8 mouse cellular contexts compared by ENCODE assay signal in the genomic region with DNA sequence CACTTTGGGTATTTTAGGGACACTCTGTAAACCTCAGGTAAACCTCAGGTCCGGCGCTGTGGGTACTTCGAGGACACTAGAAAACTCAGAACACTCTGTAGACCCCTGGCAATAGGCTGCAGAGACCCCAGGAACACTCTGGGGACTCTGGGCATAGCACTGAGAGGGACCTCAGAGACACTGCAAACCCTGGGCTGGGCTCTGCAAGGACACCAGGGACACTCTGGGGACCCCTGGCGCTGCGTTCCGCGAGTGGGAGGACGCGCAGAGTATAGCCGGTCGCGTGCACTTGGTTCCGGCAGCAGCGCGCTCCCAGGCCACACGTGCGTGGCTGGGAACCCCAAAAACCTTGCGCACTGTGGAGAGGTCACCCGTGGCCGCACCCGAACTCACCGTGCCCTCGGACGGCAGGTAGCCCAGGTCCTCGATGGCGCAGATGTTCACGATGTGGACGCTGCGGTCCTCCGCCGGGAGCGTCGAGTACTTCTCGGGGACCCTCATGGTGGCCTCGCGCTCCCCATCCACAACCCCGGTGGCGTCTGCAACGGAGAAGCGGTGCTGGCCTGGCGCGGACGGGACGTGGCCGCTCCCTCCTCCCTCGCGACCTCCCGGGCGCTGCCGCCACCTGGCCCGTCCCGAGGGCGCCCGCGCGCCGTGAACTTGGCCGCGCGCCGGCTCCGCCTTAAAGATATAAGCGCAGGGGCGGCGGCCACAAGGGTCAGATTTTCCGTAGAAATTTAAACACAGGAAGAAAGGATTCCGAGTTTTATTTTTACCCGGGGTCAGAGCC.
DNase-seq lines count a peak whose midpoint lies in the region; ATAC-seq lines count a peak whose summit lies in the region.

No protein-coding gene starts in this region.

- 8% methylated on average over 68 of the region's 68 CpGs for WGBS in heart, embryonic 13.5 days
- WGBS in midbrain, embryonic 14.5 days: 12% methylated on average over 68 of the region's 68 CpGs

- H3K4me1 ChIP-seq in heart, embryonic 13.5 days: peaks cover 12% of the 10 kb centered on the region; the same call in 1 of the 2 replicates
- H3K4me1 ChIP-seq in midbrain, embryonic 14.5 days (ENCODE audit: control insufficient read depth, insufficient read depth, low read length): peaks cover 10% of the 10 kb centered on the region; the same call in 1 of the 2 replicates

- H3K9ac ChIP-seq in heart, embryonic 13.5 days: peak overlapping the region; percentile 70
- H3K9ac ChIP-seq in midbrain, embryonic 14.5 days (replicated peaks; ENCODE audit: low read length): peak overlapping the region; percentile 26; the same call in 1 of the 2 replicates

- peak overlapping the region; percentile 84 for H3K4me2 ChIP-seq in heart, embryonic 13.5 days
- H3K4me2 ChIP-seq in midbrain, embryonic 14.5 days (ENCODE audit: low read length): peak overlapping the region; percentile 71

- peak overlapping the region; percentile 54 for H3K4me3 ChIP-seq in heart, embryonic 13.5 days
- peak overlapping the region; percentile 36 for H3K4me3 ChIP-seq in midbrain, embryonic 14.5 days (replicated peaks; ENCODE audit: low read depth, low read length)

- H3K9me3 ChIP-seq in heart, embryonic 13.5 days: no peaks in the 10 kb centered on the region
- H3K9me3 ChIP-seq in midbrain, embryonic 14.5 days (ENCODE audit: control insufficient read depth, low read length): no peaks in the 10 kb centered on the region

- no peaks in the 10 kb centered on the region for H3K36me3 ChIP-seq in heart, embryonic 13.5 days
- no peaks in the 10 kb centered on the region for H3K36me3 ChIP-seq in midbrain, embryonic 14.5 days (ENCODE audit: control insufficient read depth, insufficient read depth, low read length)

- H3K27ac ChIP-seq in heart, embryonic 13.5 days (replicated peaks): no peak overlapping the region
- no peak overlapping the region for H3K27ac ChIP-seq in midbrain, embryonic 14.5 days (replicated peaks; ENCODE audit: low read depth, low read length)

- DNase-seq in heart, adult 18-20 months: peak; percentile 33 to 42
- DNase-seq in heart, adult 11 months: no peak
- DNase-seq in adrenal gland, postnatal 14 days: peak; percentile 57
- DNase-seq in kidney, postnatal 4 days: peak; percentile 65 to 74
- DNase-seq in midbrain, embryonic 14.5 days: peak; percentile 51
- no peak for DNase-seq in layer of hippocampus, adult 11-12 months (ENCODE audit: low spot score)
- DNase-seq in left cerebral cortex, postnatal 10 days (ENCODE audit: extremely low spot score in 1 of 2, low spot score in 2 of 2): no peak

- H3K27me3 ChIP-seq in heart, embryonic 13.5 days (replicated peaks): peaks cover 60% of the 10 kb centered on the region
- H3K27me3 ChIP-seq in midbrain, embryonic 14.5 days (ENCODE audit: control insufficient read depth, insufficient read depth, low read length): peaks cover 15% of the 10 kb centered on the region

- intact Hi-C loops in left cerebral cortex, postnatal 10 days (cut with DNase I): no loop called here

- no peak for ATAC-seq in heart, embryonic 13.5 days (ENCODE audit: extremely low read depth, insufficient number of reproducible peaks, low FRiP score, low TSS enrichment)
- ATAC-seq in midbrain, embryonic 14.5 days (ENCODE audit: low FRiP score, low TSS enrichment): no peak

Comparison
In these comparisons a context has a peak if more than half of its experiments do, and no peak if none do; other contexts are left out.
1. DNase-seq: peak in heart, adult 18-20 months (2 of 2), adrenal gland, postnatal 14 days (single experiment), kidney, postnatal 4 days (2 of 2) and midbrain, embryonic 14.5 days (single experiment); none in heart, adult 11 months (single experiment), layer of hippocampus, adult 11-12 months (single experiment) and left cerebral cortex, postnatal 10 days (0 of 2).